Mouse (Mus musculus) spleen, adult 2 months (tissue): Measurements from ENCODE around the gene Srp72.

Experiments used
- CTCF ChIP-seq: fragments of 200-500 bp; IDR thresholded peaks from 2 replicates; pipeline ENCODE4 v1.5.1; 2011; ENCODE audit warnings: mild to moderate bottlenecking, inconsistent platforms; ENCODE audit not compliant: insufficient read depth, insufficient read length, insufficient replicate concordance; ENCODE audit errors: extremely low read depth
- POLR2A ChIP-seq: fragments of 200-500 bp; IDR thresholded peaks from 2 replicates; pipeline ENCODE4 v1.6.1; 2011; ENCODE audit warnings: low read depth, low read length, inconsistent platforms

DNA sequence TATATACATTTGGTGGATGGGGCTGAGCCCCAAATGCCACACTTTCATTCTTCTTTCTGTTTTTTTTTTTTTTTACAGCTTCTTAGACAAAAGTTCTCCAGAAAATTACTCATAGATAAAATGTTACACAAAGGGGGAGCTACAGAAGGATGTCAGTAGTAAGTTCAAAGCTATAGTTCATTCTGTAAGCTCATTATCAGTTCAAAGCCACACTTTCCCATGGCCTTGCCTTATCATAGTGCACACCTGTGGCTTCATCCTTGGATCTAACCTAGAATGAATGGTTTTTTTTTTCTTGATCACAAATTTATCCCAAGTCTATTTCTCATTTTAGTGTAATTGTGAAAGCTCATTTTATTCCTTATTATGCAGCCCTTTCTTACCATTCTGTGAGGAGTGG lies 64.9 kb downstream of the Srp72 start:
- TF ChIP-seq CTCF (no peak), POLR2A (no peak)
